Mouse (Mus musculus) intestine, embryonic 15.5 days (tissue): ENCODE measurements around the gene Atp6ap2. TPM values are rescaled to one million over a fixed set of nuclear protein-coding genes. Genes with fewer than 3 reads are reported as not detected.
"Not testable (repeated sequence)": the region's sequence is repeated elsewhere in the genome, so short reads cannot be mapped to it uniquely, and the experiment has no call there.

Experiments used
- ATAC-seq: fragments of 200-750 bp; cut with Nextera tagmentation; 2 replicates; pipeline ENCODE4 v1.8.0; 2017; ENCODE audit warnings: moderate TSS enrichment, moderate library complexity
- H3K27ac ChIP-seq: fragments of 300-500 bp; sonication (generic); 2 replicates; pipeline ENCODE4 v1.5.1; 2015; ENCODE audit warnings: mild to moderate bottlenecking, inconsistent platforms
- H3K27me3 ChIP-seq: fragments of 300-500 bp; sonication (generic); replicated peaks from 2 replicates; pipeline ENCODE4 v1.6.1; 2015; ENCODE audit warnings: inconsistent platforms
- H3K36me3 ChIP-seq: fragments of 300-500 bp; sonication (generic); 2 replicates; pipeline ENCODE4 v1.6.1; 2015; ENCODE audit warnings: inconsistent platforms
- H3K4me1 ChIP-seq: fragments of 300-500 bp; sonication (generic); replicated peaks from 2 replicates; pipeline ENCODE4 v1.6.1; 2015; ENCODE audit warnings: inconsistent platforms
- H3K4me2 ChIP-seq: fragments of 300-500 bp; sonication (generic); replicated peaks from 2 replicates; pipeline ENCODE4 v1.6.1; 2015; ENCODE audit warnings: mild to moderate bottlenecking, inconsistent platforms
- H3K4me3 ChIP-seq: fragments of 300-500 bp; sonication (generic); replicated peaks from 2 replicates; pipeline ENCODE4 v1.5.1; 2015; ENCODE audit warnings: inconsistent platforms
- H3K9ac ChIP-seq: fragments of 300-500 bp; sonication (generic); 2 replicates; pipeline ENCODE4 v1.6.1; 2015; ENCODE audit warnings: inconsistent platforms
- H3K9me3 ChIP-seq: fragments of 300-500 bp; sonication (generic); 2 replicates; pipeline ENCODE4 v1.6.1; 2016; ENCODE audit warnings: inconsistent platforms
- WGBS: fragments of 180-500 bp; shearing (Covaris S2); methylation state at CpG from one replicate; pipeline ENCODE4 v1.1.7; 2015; 5-methylcytosine and 5-hydroxymethylcytosine counted together
- polyA plus RNA-seq: library from polyadenylated mRNA; unstranded; fragments of >200 nt; fragmentation: Nextera tagmentation; extraction: Ambion mirVana; gene quantifications from 2 replicates; pipeline ENCODE4 v1.2.1, GENCODE M21; 2015

The Atp6ap2 gene
- polyA plus RNA-seq, 1 experiment from 2014 or later, result 155 TPM

DNA sequence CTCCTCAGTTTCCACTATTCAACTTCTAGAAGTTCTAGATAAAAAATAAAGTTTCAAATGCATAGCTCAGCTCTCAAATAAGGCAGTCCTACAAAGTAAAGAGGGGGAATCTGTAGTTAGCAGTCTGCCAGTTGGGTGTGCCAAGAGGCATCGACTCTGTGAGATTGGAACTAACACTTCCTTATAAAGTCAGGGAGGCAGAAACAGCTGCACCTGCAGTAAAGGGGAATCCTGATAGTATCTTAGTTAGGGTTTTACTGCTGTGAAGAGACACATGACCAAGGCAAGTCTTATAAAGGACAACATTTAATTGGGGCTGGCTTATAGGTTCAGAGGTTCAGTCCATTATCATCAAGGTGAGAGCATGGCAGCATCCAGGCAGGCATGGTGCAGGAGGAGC is 24.8 kb downstream of the Atp6ap2 start:
- H3K36me3 ChIP-seq, H3K9ac ChIP-seq, H3K4me1 ChIP-seq, H3K27me3 ChIP-seq, H3K4me2 ChIP-seq, H3K4me3 ChIP-seq, H3K9me3 ChIP-seq, H3K27ac ChIP-seq: not testable (repeated sequence)
- 74% methylated on average over 1 of the region's 1 CpGs for WGBS
- ATAC-seq, result peak; percentile 57

DNA sequence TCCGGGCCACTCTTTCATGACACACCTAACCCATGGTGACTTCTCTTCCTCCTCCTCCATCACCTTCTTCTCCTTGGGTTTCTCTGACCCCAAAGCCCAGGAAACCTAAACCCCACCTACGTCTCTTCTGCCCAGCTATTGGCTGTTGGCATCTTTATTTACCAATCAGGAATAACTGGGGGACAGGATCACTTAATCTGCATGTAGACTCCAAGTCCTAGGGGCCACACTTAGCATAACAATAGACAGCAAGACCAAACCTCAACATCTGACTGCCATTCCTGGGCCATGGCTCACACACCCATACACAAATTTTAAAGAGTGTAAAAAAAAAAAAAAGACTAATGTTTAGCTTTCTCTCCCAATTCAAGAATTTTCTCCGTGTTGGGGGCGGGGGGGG is 37.5 kb downstream of the Atp6ap2 start:
- H3K36me3 ChIP-seq, result no peaks in the 10 kb centered on the region
- no peak for ATAC-seq
- H3K27me3 ChIP-seq, result no peaks in the 10 kb centered on the region
- no peaks in the 10 kb centered on the region for H3K9me3 ChIP-seq
- H3K27ac ChIP-seq, result no peak overlapping the region
- H3K4me2 ChIP-seq, result no peak overlapping the region
- H3K4me1 ChIP-seq, result no peaks in the 10 kb centered on the region
- 64% methylated on average over 4 of the region's 4 CpGs for WGBS
- no peak overlapping the region for H3K4me3 ChIP-seq
- H3K9ac ChIP-seq, result no peak overlapping the region

DNA sequence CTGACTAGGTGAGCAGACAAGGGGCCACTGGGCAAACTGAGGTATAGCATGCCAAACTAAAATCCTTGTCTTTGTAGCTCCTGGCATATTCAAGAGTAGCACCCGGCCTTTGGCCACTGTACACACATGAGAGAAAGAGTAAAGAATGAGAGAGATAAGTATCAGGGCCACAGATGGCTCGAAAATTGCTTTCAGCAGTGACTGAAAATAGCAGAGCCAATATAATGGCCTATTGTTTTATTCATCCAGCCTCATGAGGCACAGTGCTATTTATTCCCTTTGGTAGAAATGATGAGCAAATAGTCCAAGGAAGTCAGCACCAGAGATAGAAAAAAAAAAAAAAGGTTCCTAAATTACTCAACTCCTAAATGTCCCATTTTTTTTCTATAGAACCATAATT is 57.4 kb downstream of the Atp6ap2 start:
- Histone ChIP-seq H3K4me3 (no peak overlapping the region), H3K36me3 (no peaks in the 10 kb centered on the region), H3K9ac (no peak overlapping the region), H3K27ac (no peak overlapping the region), H3K9me3 (no peaks in the 10 kb centered on the region), H3K4me2 (no peak overlapping the region), H3K27me3 (no peaks in the 10 kb centered on the region), H3K4me1 (no peaks in the 10 kb centered on the region)
- ATAC-seq, result no peak
- 59% methylated on average over 2 of the region's 2 CpGs for WGBS

DNA sequence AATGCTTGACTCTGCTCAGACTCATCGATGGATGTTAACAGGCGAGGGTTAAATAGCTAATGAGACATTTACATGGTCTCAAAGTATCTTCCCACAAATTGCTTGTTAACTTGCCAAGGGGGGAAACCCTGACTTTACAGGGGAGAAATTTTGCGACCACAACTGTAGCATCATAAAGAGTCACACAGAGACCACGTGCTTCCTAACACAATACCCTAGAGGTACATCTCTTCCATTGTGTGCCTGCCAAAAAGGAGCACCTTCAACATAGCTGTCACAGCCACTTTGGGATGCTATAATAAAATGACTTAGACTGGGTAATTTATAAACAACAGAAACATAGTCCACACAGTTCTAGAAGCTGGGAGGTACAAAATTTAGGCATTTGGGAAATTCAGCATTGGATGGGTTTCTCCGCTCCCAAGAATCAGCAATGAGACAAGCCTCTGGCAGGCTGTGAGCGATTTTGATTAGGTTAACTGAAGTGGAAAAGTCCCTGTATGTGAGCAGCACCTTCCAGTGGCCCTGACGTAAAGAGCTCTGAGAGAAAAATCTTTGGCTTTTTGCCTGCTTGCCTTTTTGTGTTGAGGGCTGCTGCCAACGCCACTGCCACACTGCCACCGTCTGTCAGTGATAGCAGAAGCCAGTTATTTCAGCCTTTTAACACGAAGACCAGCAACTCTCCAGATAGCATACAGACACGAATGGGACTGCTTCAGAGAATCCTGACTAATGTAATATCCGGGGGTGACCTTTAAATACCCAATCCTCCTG is 58.1 kb downstream of the Atp6ap2 start:
- Histone ChIP-seq H3K4me1 (no peaks in the 10 kb centered on the region), H3K4me3 (no peak overlapping the region), H3K4me2 (no peak overlapping the region), H3K27me3 (no peaks in the 10 kb centered on the region), H3K9me3 (no peaks in the 10 kb centered on the region), H3K9ac (no peak overlapping the region), H3K27ac (no peak overlapping the region), H3K36me3 (no peaks in the 10 kb centered on the region)
- WGBS, result 64% methylated on average over 12 of the region's 12 CpGs
- ATAC-seq, result no peak

DNA sequence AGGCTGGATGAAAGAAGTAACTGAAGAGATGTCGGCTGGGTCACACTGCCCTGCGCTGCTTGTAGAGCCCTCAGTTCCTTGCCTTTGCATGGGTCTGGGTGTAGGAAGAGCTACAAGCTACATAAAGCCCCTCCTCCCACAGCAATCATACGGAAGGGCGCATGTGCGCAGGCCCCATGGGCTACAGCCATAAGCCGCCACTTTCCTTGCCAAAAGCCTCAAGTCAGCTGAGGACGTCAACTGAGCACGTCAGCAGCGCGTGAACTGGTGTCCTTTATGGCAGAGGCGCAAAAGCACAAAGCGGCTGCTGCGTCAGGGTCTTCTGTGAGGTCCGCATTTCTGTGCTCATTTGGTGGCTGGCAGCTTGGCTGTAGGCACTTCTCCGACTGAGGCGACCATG is 64.3 kb downstream of the Atp6ap2 start:
- Histone ChIP-seq H3K4me1 (no peaks in the 10 kb centered on the region), H3K9ac (no peak overlapping the region), H3K4me2 (no peak overlapping the region), H3K4me3 (no peak overlapping the region), H3K36me3 (no peaks in the 10 kb centered on the region), H3K9me3 (no peaks in the 10 kb centered on the region), H3K27me3 (no peaks in the 10 kb centered on the region), H3K27ac (no peak overlapping the region)
- 87% methylated on average over 16 of the region's 16 CpGs for WGBS
- ATAC-seq, result no peak

GRCm38 (mm10) chrX:12653879-12654278 is 66.3 kb downstream of the Atp6ap2 start:
- Histone ChIP-seq H3K27ac (no peak overlapping the region), H3K4me2 (no peak overlapping the region), H3K36me3 (no peaks in the 10 kb centered on the region), H3K9ac (no peak overlapping the region), H3K4me3 (no peak overlapping the region), H3K27me3 (no peaks in the 10 kb centered on the region), H3K9me3 (no peaks in the 10 kb centered on the region), H3K4me1 (no peaks in the 10 kb centered on the region)
- WGBS, result 75% methylated on average over 2 of the region's 2 CpGs
- ATAC-seq, result no peak

Other genes starting within 250 kb of the Atp6ap2 start
- gene 1810030O07Rik, start 85.9 kb downstream of the Atp6ap2 start, polyA plus RNA-seq, result 35.6 and 38.5 TPM in 2 replicates
- 10.0 and 10.6 TPM in 2 replicates for gene Med14, start 174.3 kb downstream of the Atp6ap2 start, polyA plus RNA-seq